Mouse (Mus musculus) hindbrain, embryonic 15.5 days (tissue): ENCODE results near the gene Eif5a. TPM values are rescaled to one million over a fixed set of nuclear protein-coding genes. Genes with fewer than 3 reads are reported as not detected.

ENCODE experiments used
- ATAC-seq: fragments of 200-750 bp; cut with Nextera tagmentation; 2 replicates; pipeline ENCODE4 v1.8.0; 2017; ENCODE audit warnings: low read depth, moderate number of reproducible peaks, moderate TSS enrichment; ENCODE audit not compliant: low FRiP score
- H3K27ac ChIP-seq: fragments of 300-500 bp; sonication (generic); replicated peaks from 2 replicates; pipeline ENCODE4 v1.5.1; 2015; ENCODE audit warnings: mild to moderate bottlenecking, inconsistent platforms
- H3K27me3 ChIP-seq: fragments of 300-500 bp; sonication (generic); 2 replicates; pipeline ENCODE4 v1.6.1; 2015; ENCODE audit warnings: control low read depth, inconsistent platforms
- H3K36me3 ChIP-seq: fragments of 300-500 bp; sonication (generic); 2 replicates; pipeline ENCODE4 v1.6.1; 2015; ENCODE audit warnings: control low read depth, inconsistent platforms
- H3K4me1 ChIP-seq: fragments of 300-500 bp; sonication (generic); replicated peaks from 2 replicates; pipeline ENCODE4 v1.6.1; 2015; ENCODE audit warnings: control low read depth, inconsistent platforms
- H3K4me2 ChIP-seq: fragments of 300-500 bp; sonication (generic); 2 replicates; pipeline ENCODE4 v1.6.1; 2015; ENCODE audit warnings: moderate library complexity, mild to moderate bottlenecking, inconsistent platforms
- H3K4me3 ChIP-seq: fragments of 300-500 bp; sonication (generic); 2 replicates; pipeline ENCODE4 v1.5.1; 2015; ENCODE audit warnings: mild to moderate bottlenecking, inconsistent platforms
- H3K9ac ChIP-seq: fragments of 300-500 bp; sonication (generic); 2 replicates; pipeline ENCODE4 v1.6.1; 2015; ENCODE audit warnings: inconsistent platforms
- H3K9me3 ChIP-seq: fragments of 300-500 bp; sonication (generic); 2 replicates; pipeline ENCODE4 v1.6.1; 2016; ENCODE audit warnings: control low read depth, inconsistent platforms
- WGBS: fragments of 180-500 bp; shearing (Covaris S2); methylation state at CpG from one replicate; pipeline ENCODE4 v1.1.7; 2015; 5-methylcytosine and 5-hydroxymethylcytosine counted together
- polyA plus RNA-seq: library from polyadenylated mRNA; unstranded; fragments of >200 nt; fragmentation: Nextera tagmentation; extraction: Ambion mirVana; gene quantifications from 2 replicates; pipeline ENCODE4 v1.2.1, GENCODE M21; 2015

The Eif5a gene
- polyA plus RNA-seq: 1,083 and 1,119 TPM in 2 replicates

GRCm38 (mm10) chr11:69921114-69922011, at the start of gene Eif5a:
TSS of gene Eif5a (minus strand) at chr11:69921958.
- Histone ChIP-seq H3K9me3 (no peaks in the 10 kb centered on the region), H3K4me2 (peak within 1 kb of the TSS; percentile 93), H3K36me3 (peaks cover 27% of the 10 kb centered on the region), H3K4me3 (peak within 1 kb of the TSS; percentile 91), H3K4me1 (peaks cover 28% of the 10 kb centered on the region), H3K27ac (peak within 1 kb of the TSS; percentile 95), H3K9ac (peak within 1 kb of the TSS; percentile 87), H3K27me3 (no peaks in the 10 kb centered on the region)
- peak; percentile 97 for ATAC-seq
- under 1% methylated on average over 75 of the region's 78 CpGs for WGBS

GRCm38 (mm10) chr11:69970775-69971174, 49.0 kb upstream of the Eif5a start:
- peaks cover 30% of the 10 kb centered on the region for H3K27me3 ChIP-seq
- no peak overlapping the region for H3K4me2 ChIP-seq
- ATAC-seq: no peak
- no peak overlapping the region for H3K27ac ChIP-seq
- 86% methylated on average over 3 of the region's 3 CpGs for WGBS
- no peak overlapping the region for H3K9ac ChIP-seq
- H3K36me3 ChIP-seq: peaks cover 67% of the 10 kb centered on the region
- peaks cover 11% of the 10 kb centered on the region for H3K4me1 ChIP-seq
- H3K9me3 ChIP-seq: no peaks in the 10 kb centered on the region
- H3K4me3 ChIP-seq: no peak overlapping the region

GRCm38 (mm10) chr11:69970222-69970621, 48.5 kb upstream of the Eif5a start:
- Histone ChIP-seq H3K9me3 (no peaks in the 10 kb centered on the region), H3K36me3 (peaks cover 62% of the 10 kb centered on the region), H3K4me1 (peaks cover 15% of the 10 kb centered on the region), H3K27me3 (peaks cover 35% of the 10 kb centered on the region), H3K4me3 (no peak overlapping the region), H3K9ac (no peak overlapping the region), H3K4me2 (no peak overlapping the region), H3K27ac (no peak overlapping the region)
- 94% methylated on average over 6 of the region's 6 CpGs for WGBS
- ATAC-seq: no peak

- Histone ChIP-seq H3K27ac (no peak overlapping the region), H3K9ac (no peak overlapping the region), H3K4me3 (no peak overlapping the region), H3K27me3 (peaks cover 49% of the 10 kb centered on the region), H3K36me3 (peaks cover 48% of the 10 kb centered on the region), H3K4me1 (peaks cover 15% of the 10 kb centered on the region), H3K9me3 (no peaks in the 10 kb centered on the region), H3K4me2 (no peak overlapping the region)
- 87% methylated on average over 4 of the region's 4 CpGs for WGBS
- ATAC-seq: no peak
These were observed 47.0 kb upstream of the Eif5a start for GRCm38 (mm10) chr11:69968793-69969192.

- H3K4me2 ChIP-seq: peak overlapping the region; percentile 49
- peak overlapping the region; percentile 21 for H3K4me3 ChIP-seq
- H3K9ac ChIP-seq: no peak overlapping the region
- H3K27me3 ChIP-seq: peaks cover 67% of the 10 kb centered on the region
- H3K4me1 ChIP-seq: peaks cover 15% of the 10 kb centered on the region
- H3K36me3 ChIP-seq: peaks cover 32% of the 10 kb centered on the region
- H3K27ac ChIP-seq: no peak overlapping the region
- WGBS: 41% methylated on average over 17 of the region's 17 CpGs
- no peaks in the 10 kb centered on the region for H3K9me3 ChIP-seq
- ATAC-seq: no peak
These were observed 45.2 kb upstream of the Eif5a start for GRCm38 (mm10) chr11:69966860-69967517.

GRCm38 (mm10) chr11:69966006-69966859, 44.5 kb upstream of the Eif5a start:
- H3K36me3 ChIP-seq: peaks cover 26% of the 10 kb centered on the region
- no peak overlapping the region for H3K27ac ChIP-seq
- 2% methylated on average over 58 of the region's 59 CpGs for WGBS
- no peak; the same call in 1 of the 2 replicates for ATAC-seq
- H3K27me3 ChIP-seq: peaks cover 74% of the 10 kb centered on the region
- H3K9ac ChIP-seq: no peak overlapping the region
- peak overlapping the region; percentile 49 for H3K4me2 ChIP-seq
- no peaks in the 10 kb centered on the region for H3K9me3 ChIP-seq
- H3K4me1 ChIP-seq: peaks cover 15% of the 10 kb centered on the region
- H3K4me3 ChIP-seq: peak overlapping the region; percentile 21

- Histone ChIP-seq H3K27ac (no peak overlapping the region), H3K9ac (no peak overlapping the region), H3K4me2 (peak overlapping the region; percentile 49), H3K4me3 (peak overlapping the region; percentile 21; the same call in 1 of the 2 replicates), H3K9me3 (no peaks in the 10 kb centered on the region), H3K36me3 (peaks cover 23% of the 10 kb centered on the region), H3K27me3 (peaks cover 74% of the 10 kb centered on the region), H3K4me1 (peaks cover 15% of the 10 kb centered on the region)
- no peak for ATAC-seq
- 2% methylated on average over 47 of the region's 49 CpGs for WGBS
These were observed 43.7 kb upstream of the Eif5a start for GRCm38 (mm10) chr11:69965271-69966005.

GRCm38 (mm10) chr11:69964650-69965270, 43.0 kb upstream of the Eif5a start, which contains the start of gene Cldn7:
TSS of gene Cldn7 (plus strand) at chr11:69964779.
- peaks cover 74% of the 10 kb centered on the region for H3K27me3 ChIP-seq
- no peaks in the 10 kb centered on the region for H3K9me3 ChIP-seq
- no peak within 1 kb of the TSS for H3K27ac ChIP-seq
- H3K36me3 ChIP-seq: peaks cover 16% of the 10 kb centered on the region
- no peak for ATAC-seq
- H3K4me2 ChIP-seq: peak within 1 kb of the TSS; percentile 27
- WGBS: 13% methylated on average over 24 of the region's 24 CpGs
- peaks cover 15% of the 10 kb centered on the region for H3K4me1 ChIP-seq
- 0 out of 2 replicates have a peak within 1 kb of the TSS, but pooled peaks have one; percentile 3 for H3K4me3 ChIP-seq
- no peak within 1 kb of the TSS for H3K9ac ChIP-seq

GRCm38 (mm10) chr11:69961841-69962240, 40.1 kb upstream of the Eif5a start:
- Histone ChIP-seq H3K27ac (no peak overlapping the region), H3K4me2 (no peak overlapping the region), H3K36me3 (no peaks in the 10 kb centered on the region), H3K27me3 (peaks cover 55% of the 10 kb centered on the region), H3K9ac (no peak overlapping the region), H3K9me3 (no peaks in the 10 kb centered on the region), H3K4me1 (peaks cover 14% of the 10 kb centered on the region), H3K4me3 (no peak overlapping the region)
- WGBS: 56% methylated on average over 5 of the region's 5 CpGs
- ATAC-seq: no peak

- H3K9me3 ChIP-seq: no peaks in the 10 kb centered on the region
- no peak overlapping the region for H3K9ac ChIP-seq
- no peak overlapping the region for H3K4me2 ChIP-seq
- H3K4me1 ChIP-seq: peaks cover 3% of the 10 kb centered on the region; the same call in 1 of the 2 replicates
- H3K36me3 ChIP-seq: no peaks in the 10 kb centered on the region
- H3K4me3 ChIP-seq: no peak overlapping the region
- peaks cover 43% of the 10 kb centered on the region for H3K27me3 ChIP-seq
- WGBS: 28% methylated on average over 5 of the region's 5 CpGs
- H3K27ac ChIP-seq: no peak overlapping the region
- ATAC-seq: no peak
These were observed 38.9 kb upstream of the Eif5a start for GRCm38 (mm10) chr11:69960616-69961015.
